Mouse (Mus musculus) G1E (cell line): ENCODE results near the gene Epb41l3.

Experiments
- CTCF ChIP-seq: IDR thresholded peaks from 2 replicates; pipeline ENCODE4 v1.5.1; 2012; ENCODE audit warnings: low read depth, low read length, inconsistent platforms, mixed read lengths
- GATA1 ChIP-seq: IDR thresholded peaks from 2 replicates; pipeline ENCODE4 v1.6.1; 2012; ENCODE audit warnings: borderline replicate concordance, low read length, inconsistent platforms, mixed read lengths
- TAL1 ChIP-seq: conservative IDR thresholded peaks from 2 replicates; pipeline ENCODE4 v1.6.1; 2012; ENCODE audit warnings: low read depth, low read length, inconsistent platforms, mixed read lengths

- TF ChIP-seq CTCF (no peak), GATA1 (no peak), TAL1 (no peak)
Measured at GRCm38 (mm10) chr17:69207562-69208312, 132.3 kb downstream of the Epb41l3 start.
